Mouse (Mus musculus): ENCODE data around the gene Slc9b1.

The Slc9b1 gene

GRCm38 (mm10) chr3:135377445-135377844 is 29.6 kb downstream of the Slc9b1 start:
- in situ Hi-C loops (cut with MboI; ENCODE audit: unreplicated experiment in 2 of 2) = no loop called here

- in situ Hi-C loops (cut with MboI; ENCODE audit: unreplicated experiment in 2 of 2) = no loop called here
Observed at GRCm38 (mm10) chr3:135379868-135380267, 32.0 kb downstream of the Slc9b1 start.

DNA sequence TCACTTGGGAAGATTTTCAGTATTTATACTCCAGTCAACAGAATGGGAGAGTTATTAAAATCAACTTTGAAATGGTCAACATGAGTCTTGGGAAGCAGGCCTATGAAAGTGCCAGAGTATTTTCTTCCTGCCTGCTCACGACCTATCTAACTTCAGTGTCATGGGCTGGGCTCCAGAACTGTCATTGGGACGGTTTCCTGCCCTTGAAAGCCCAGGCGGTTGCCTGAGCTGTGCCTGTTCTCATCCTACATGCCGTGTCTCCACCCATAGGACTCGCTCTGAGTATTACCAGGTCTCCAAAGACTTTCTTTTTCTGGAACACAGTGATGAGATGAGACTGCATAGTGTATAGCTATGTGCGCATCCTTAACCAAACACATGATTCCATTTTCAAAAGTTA is 45.4 kb downstream of the Slc9b1 start:
- in situ Hi-C loops (cut with MboI; ENCODE audit: unreplicated experiment in 2 of 2) = no loop called here

DNA sequence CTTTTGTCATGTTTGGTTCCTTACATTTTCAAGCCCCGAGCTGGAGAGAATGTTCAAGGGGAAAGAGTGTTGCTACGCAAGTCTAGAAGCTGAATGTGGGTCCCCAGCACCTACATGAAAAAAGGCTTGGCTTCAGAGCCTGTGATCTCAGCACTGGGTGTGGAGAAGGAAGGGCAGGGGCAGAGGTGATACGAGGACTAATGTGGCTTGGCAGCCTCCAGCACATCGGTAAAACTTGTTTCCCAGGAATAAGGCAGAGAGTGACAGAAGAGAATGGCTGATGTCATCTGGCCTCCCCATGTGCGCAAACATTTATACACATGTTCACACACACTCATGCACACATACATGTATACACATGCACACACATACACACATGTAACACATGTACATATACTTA is 47.3 kb downstream of the Slc9b1 start:
- in situ Hi-C loops (cut with MboI; ENCODE audit: unreplicated experiment in 2 of 2) = loop anchor here (5.0 kb wide), 1 partner anchor 103 kb away; no protein-coding TSS in a partner anchor

GRCm38 (mm10) chr3:135396081-135396480 is 48.3 kb downstream of the Slc9b1 start:
- in situ Hi-C loops (cut with MboI; ENCODE audit: unreplicated experiment in 2 of 2) = loop anchor here (5.0 kb wide), 1 partner anchor 104 kb away; no protein-coding TSS in a partner anchor

- in situ Hi-C loops (cut with MboI; ENCODE audit: unreplicated experiment in 2 of 2) = loop anchor here (5.0 kb wide), 1 partner anchor 105 kb away; no protein-coding TSS in a partner anchor
Observed at GRCm38 (mm10) chr3:135397112-135397511, 49.3 kb downstream of the Slc9b1 start.

GRCm38 (mm10) chr3:135402201-135402658 is 54.4 kb downstream of the Slc9b1 start:
- in situ Hi-C loops (cut with MboI; ENCODE audit: unreplicated experiment in 2 of 2) = loop anchor here (5.0 kb wide), 3 partner anchors 105 to 330 kb away; no protein-coding TSS in a partner anchor

GRCm38 (mm10) chr3:135403211-135403610 is 55.4 kb downstream of the Slc9b1 start:
- in situ Hi-C loops (cut with MboI; ENCODE audit: unreplicated experiment in 2 of 2) = loop anchor here (5.0 kb wide), 3 partner anchors 104 to 329 kb away; no protein-coding TSS in a partner anchor

DNA sequence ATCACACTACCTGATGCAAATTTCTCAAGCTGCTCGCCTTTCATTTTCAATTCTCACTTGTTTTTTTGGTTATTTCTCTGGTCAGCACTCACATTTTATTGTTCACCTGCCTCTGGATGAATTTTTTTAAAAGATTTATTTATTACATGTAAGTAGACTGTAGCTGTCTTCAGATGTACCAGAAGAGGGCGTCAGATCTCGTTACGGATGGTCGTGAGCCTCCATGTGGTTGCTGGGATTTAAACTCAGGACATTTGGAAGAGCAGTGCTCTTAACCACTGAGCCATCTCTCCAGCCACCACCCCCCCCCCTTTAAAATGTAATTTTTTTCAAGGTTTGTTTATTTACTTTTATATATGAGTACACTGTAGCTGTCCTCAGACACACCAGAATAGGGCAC is 56.0 kb downstream of the Slc9b1 start:
- in situ Hi-C loops (cut with MboI; ENCODE audit: unreplicated experiment in 2 of 2) = loop anchor here (5.0 kb wide), 3 partner anchors 103 to 328 kb away; no protein-coding TSS in a partner anchor

DNA sequence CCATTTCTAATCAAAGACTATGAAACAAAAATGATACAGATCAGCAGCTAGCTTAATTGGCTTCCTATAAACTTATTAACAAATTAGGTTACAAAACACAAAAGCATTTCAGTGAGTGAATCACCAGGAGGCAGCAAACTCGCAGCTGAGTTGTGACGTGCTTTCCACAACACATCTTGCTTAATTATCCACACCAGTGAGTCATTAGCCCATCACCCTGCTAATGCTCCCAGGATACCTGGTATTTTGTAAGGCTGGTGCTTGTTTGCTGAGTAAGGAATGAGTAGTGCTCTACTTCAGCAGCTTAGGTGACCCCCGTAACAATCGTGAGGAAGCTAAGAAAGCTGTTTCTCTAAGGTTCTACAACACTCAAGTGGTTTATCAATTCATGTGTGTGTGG is 56.8 kb downstream of the Slc9b1 start:
- in situ Hi-C loops (cut with MboI; ENCODE audit: unreplicated experiment in 2 of 2) = loop anchor here (5.0 kb wide), 3 partner anchors 103 to 328 kb away; no protein-coding TSS in a partner anchor

DNA sequence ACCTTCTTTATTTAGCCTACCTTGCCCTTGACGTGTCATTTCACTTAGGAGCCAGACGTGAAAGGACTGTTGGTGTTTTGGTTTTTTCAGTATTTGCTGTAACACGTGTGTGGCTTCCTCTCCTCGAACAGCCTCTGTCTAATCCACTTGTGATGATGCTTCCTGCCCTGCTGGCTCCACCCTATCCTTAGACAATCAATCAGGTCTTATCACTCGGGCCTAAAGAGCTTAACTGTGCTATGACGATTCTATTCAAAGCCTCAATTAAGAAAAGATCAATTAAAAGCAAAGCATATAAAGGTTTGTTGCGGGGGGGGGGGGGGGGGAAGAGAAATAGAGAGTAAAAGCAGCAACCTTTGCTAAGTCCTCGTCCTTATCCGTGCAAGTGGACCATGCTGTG is 59.5 kb downstream of the Slc9b1 start:
- in situ Hi-C loops (cut with MboI; ENCODE audit: unreplicated experiment in 2 of 2) = no loop called here

GRCm38 (mm10) chr3:135409219-135409618 is 61.4 kb downstream of the Slc9b1 start:
- in situ Hi-C loops (cut with MboI; ENCODE audit: unreplicated experiment in 2 of 2) = no loop called here

DNA sequence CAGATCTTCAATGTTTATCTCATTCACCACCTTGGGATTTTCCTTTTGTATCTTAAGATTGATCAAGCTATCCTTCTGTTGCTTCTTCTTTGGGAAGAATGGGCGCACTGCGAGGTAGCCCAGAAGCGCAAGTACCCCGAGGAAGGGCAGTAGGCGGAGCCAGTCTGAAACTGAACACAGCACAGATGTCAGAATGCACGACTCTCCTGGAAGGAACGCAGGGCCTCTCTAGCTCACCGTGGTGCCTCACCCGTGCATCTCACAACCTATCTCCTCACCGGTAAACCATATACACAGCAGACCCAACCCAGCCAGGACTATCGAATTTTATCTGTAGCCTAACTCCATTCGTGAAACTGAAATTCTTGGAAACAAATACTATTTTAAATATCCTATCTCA is 63.2 kb downstream of the Slc9b1 start:
- in situ Hi-C loops (cut with MboI; ENCODE audit: unreplicated experiment in 2 of 2) = no loop called here

DNA sequence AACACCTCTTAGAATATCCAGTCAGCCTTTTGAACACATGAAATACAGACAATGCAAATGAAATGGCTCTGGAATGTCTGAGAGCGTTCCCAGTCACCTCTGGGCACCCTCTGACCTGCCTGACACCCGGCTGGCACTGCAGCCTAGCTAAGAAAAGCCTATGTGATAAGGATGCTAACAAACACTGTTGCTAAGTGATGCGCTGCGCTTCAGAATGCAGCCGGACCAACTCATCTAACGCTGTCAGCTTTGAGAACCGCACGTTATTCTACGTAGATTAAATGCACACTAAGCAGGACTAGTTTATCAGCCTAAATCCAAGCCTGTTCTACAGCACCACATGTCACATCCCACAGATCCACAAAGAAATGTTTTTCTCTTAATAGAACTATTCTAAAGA is 64.0 kb downstream of the Slc9b1 start:
- in situ Hi-C loops (cut with MboI; ENCODE audit: unreplicated experiment in 2 of 2) = no loop called here

DNA sequence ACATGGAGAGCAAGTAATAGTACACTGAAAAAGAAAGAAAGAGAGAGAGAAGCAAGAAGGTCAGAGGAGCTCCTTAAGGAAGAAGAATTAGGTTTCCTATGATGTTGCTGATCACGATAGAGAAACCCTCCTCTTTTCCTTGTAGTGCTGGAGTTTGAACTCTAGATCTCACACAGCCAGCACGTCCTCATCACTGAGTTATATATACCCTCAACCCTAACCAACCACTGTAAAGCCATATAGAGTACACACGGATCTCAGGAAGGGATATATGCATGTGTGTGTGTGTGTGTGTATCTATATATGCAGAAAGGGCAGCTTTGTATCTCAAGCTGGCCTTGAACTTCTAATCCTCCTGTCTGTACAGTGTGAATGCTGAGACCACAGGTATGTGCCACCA is 69.4 kb downstream of the Slc9b1 start:
- in situ Hi-C loops (cut with MboI; ENCODE audit: unreplicated experiment in 2 of 2) = no loop called here

GRCm38 (mm10) chr3:135417799-135418198 is 70.0 kb downstream of the Slc9b1 start:
- in situ Hi-C loops (cut with MboI; ENCODE audit: unreplicated experiment in 2 of 2) = no loop called here

- in situ Hi-C loops (cut with MboI; ENCODE audit: unreplicated experiment in 2 of 2) = no loop called here
Observed at GRCm38 (mm10) chr3:135420542-135421309, 72.9 kb downstream of the Slc9b1 start.

- in situ Hi-C loops (cut with MboI; ENCODE audit: unreplicated experiment in 2 of 2) = no loop called here
Observed at GRCm38 (mm10) chr3:135421310-135421594, 73.4 kb downstream of the Slc9b1 start.

- in situ Hi-C loops (cut with MboI; ENCODE audit: unreplicated experiment in 2 of 2) = no loop called here
Observed at GRCm38 (mm10) chr3:135422232-135422855, 74.5 kb downstream of the Slc9b1 start.

DNA sequence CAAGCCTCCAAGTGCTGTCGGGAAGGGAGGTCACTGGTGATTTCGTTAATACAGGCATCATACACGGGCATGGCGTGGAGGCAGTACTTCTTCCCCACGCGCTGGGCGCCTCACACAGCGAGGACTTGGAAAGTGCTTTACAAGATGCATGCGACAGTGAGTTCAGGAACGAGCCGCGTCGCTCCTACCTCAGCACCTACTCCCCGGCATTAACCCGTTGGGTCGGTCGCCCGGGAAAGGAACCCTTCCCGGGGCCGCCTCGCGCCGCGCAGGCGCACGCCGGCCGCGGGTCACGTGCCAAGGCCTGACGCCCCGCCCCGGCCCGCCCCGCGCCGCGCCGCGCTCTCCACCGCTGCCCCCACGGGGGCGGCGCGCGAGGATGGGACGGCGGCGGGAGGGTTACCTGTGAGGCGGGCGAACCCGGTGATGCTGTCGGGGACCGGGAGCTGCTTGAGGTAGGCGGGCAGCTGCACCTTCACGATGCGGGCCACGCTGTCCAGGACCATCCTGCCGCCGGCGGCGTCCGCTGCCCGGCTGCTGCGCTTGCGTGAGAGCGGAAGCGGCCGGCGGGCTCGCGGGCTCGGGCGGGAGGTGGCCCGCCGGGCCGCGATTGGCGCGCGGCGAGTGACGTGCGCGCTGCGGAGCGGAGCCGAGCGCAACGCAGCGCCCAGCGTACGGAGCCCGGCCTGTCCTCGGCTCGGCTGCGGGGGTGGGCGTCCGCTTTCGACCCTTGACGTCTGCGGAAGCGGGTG is 75.2 kb downstream of the Slc9b1 start:
- in situ Hi-C loops (cut with MboI; ENCODE audit: unreplicated experiment in 2 of 2) = no loop called here

DNA sequence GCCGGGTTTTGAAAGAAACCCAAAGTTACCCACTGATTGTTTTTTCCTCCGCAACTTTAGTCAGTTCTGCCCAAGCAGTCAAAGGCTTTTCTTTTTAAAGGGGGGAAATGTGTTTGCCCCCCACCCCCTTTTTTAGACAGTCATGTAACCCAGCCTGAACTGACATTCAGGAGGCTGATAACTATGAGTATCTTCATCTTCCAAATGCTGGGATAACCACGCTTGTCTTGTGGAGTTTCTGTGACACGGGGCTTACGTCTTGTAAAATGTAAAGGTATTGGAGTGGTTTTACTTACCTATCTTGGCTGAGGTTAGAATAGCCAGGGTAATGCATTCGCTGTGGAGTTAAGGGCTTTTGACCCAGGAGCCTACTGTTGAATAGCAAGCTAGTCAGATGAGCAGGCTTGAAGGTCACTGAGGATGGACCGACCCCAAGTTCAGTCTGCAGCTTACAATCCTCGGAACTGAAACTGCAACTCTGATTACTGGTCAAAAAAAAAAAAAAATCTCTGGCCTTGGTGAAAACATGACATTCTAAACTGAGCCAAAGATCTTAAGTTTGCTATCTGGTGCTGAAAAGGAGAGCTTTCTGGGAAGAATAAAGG is 75.9 kb downstream of the Slc9b1 start, which contains the start of gene Cisd2:
TSS of gene Cisd2 (minus strand) at position 318 of the 605 bp plus-strand sequence.
- in situ Hi-C loops (cut with MboI; ENCODE audit: unreplicated experiment in 2 of 2) = no loop called here

Data from v-Abl transformed pro-B cells (cell line).